Mouse (Mus musculus) heart, adult 18-20 months (tissue): ENCODE measurements around the gene Rac3. TPM values are rescaled to one million over a fixed set of nuclear protein-coding genes. Genes with fewer than 3 reads are reported as not detected.
A peak's percentile ranks its signal among the peaks of the same experiment; 100 is the strongest.
"Not testable (repeated sequence)": the region's sequence is repeated elsewhere in the genome, so short reads cannot be mapped to it uniquely, and the experiment has no call there.

ENCODE experiments used
- DNase-seq, 2 experiments: peaks; one replicate each; pipeline ENCODE4 v3.0.0; 2021 to 2022; ENCODE audit warnings: mixed read lengths in 1 of 2
- long read RNA-seq, 2 experiments: library from polyadenylated mRNA; stranded (forward); transcript quantifications; one replicate each; pipeline ENCODE4 v2.0.0; 2021
- total RNA-seq, 2 experiments: library from RNA; stranded (reverse); gene quantifications; 2 replicates each; pipeline ENCODE4 v1.2.3; 2021

Rac3 gene
- total RNA-seq, result 1 to 10 TPM; 1.1 to 1.3 TPM
- long read RNA-seq, experiment 1, result 0 reads
- long read RNA-seq, experiment 2, result 0 reads

DNA sequence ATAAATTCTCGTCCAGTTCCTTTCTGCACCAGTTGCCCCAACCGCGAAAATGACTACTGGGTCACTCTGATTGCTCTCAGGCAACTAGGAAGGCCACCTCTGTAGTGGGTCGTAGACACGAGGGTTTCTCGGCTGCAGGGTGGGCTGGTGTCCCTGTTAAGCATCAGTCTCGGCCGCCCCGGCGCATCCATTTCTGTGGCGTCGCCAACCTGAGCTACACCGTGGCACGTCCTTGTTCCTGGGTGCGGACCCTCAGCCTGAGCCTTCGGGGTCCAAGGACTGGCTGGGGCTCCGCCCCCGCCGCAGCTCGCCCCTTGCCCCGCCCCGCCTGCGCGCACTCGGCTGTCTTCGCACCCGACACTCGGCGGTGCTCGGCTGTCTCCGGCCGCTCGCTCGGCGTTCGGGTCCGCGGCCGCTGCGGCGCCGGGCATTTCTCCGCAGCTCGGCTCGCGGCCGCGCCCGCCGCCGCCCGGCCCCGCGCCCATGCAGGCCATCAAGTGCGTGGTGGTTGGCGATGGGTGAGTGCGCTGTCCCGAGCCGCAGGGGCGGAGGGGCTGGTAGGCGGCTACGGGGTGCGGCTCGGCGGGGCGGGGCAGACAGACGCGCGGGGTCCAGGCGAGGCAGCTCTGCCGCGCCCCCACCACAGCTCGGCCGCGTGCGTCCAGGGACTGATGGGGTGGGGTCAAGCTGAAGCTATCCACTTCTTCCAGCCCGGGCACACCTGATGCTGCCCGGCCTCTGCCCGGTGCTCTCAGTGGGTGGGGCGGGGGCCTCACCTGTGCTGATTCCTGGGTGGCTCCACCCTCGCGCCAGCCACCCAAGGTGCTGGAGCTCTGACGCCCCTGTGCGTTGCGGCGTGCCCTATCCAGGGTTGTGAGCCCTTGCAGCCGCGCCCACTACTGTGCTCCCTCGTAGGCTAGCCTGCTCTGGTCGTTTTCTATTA, at the start of gene Rac3:
Gene Rac3 (plus strand): TSS at position 347 of the 943 bp plus-strand sequence.
- peak; percentile 69 to 70 for DNase-seq

GRCm38 (mm10) chr11:120672687-120673593, 48.3 kb upstream of the Rac3 start, which contains the start of gene Aspscr1:
TSS of gene Aspscr1 (plus strand) at chr11:120672973.
- peak; percentile 96 to 97 for DNase-seq

GRCm38 (mm10) chr11:120673594-120674122, 47.6 kb upstream of the Rac3 start:
- DNase-seq, result no peak

- not testable (repeated sequence) for DNase-seq
Observed at GRCm38 (mm10) chr11:120675875-120676274, 45.4 kb upstream of the Rac3 start.

- DNase-seq, result no peak
Observed at GRCm38 (mm10) chr11:120676951-120677350, 44.3 kb upstream of the Rac3 start.

DNA sequence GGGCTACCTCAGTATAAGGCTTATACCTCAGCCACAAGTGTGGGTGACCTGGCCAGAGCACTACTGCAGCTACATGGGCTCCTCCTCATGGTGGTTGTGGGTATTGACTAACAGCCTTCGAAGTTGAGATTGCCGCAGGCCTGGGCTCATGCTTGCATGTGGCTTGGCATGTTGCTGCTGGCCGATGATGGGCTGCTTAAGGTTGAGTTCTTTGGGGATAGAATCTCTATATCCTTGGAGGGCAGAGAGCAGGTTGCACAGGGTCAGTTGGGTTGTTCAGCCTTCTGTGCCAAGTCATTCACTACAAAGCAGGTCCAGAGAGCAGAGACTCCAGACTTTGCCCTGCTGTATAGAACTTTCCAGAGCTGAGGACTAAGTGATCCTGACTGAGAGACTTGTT, 41.4 kb upstream of the Rac3 start:
- DNase-seq, result no peak

DNA sequence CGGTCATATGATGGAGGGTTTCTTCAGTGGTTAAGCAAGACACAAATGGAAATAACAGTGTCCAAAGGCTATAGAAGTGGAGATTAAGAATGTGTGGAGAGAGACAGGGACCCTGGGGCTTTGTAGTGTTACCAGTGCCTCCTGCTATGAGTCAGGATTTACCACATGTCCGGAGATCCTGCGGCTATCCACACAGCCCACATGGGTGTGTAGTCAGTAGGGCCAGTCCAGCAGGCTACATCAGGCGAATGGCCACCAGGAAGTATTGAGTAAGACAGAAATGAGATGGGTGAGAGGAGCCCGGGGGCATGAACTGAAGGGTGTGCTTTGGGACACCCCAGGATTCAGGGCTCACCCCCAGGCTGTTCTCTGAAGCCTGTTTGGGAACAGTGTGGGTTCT, 38.6 kb upstream of the Rac3 start:
- no peak for DNase-seq

DNA sequence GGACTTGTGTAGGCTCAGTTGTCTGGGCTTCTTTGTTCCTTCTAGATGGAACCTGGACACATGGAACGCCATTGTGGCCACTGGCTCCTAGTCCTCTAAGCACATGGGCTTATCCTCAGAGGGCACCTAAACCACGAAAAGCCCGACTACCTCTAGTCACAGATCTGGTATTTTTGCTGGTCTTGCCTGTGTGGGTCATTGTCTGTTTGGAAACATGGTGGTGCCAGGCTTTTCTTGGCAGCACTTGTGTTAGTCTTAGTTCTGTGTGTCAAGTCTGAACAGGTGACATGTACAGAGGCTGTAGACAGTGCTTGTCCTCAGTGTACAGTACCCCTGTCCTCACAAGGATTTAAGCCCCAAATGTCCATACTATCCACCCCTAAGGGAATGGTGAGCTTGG, 37.7 kb upstream of the Rac3 start:
- DNase-seq, result no peak

DNA sequence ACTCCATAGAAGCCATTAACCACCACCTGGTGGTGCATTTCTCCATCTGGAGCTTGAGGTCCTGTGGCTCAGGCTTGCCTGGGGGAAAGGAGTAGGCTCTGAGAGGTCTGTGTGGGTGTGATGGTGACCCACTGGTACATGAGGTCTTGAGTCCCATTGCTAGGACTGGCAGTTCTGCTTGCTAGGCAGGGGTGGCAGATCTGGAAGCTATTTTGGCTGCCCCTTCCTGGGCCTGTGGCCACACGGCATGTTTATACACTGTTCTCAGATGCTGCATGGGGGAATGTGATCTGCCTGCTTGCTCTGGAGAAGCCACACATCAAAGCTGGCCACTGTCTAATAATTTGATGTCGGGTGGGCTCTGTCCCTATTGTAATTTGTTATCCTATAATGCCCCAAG, 37.2 kb upstream of the Rac3 start:
- no peak for DNase-seq

DNA sequence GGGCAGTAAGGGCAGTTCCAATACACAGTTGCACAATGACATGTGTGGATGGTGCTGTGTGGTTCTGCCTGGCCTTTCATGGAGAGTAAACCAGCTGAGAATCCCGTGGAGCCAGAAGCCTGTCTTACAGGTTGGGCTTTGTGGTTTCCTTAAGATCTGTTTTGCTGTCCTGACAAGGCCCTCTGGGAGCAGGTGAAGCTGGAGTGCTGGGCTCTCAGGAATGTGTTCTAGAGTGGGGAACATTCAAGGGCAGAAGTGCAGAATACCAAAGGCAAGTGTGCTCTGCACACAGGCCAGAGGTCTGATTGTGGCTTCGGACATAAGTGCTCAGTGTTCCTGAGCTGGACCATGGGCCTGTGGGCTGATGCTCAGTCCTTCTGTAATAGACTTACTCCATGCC, 36.6 kb upstream of the Rac3 start:
- DNase-seq, result no peak

DNA sequence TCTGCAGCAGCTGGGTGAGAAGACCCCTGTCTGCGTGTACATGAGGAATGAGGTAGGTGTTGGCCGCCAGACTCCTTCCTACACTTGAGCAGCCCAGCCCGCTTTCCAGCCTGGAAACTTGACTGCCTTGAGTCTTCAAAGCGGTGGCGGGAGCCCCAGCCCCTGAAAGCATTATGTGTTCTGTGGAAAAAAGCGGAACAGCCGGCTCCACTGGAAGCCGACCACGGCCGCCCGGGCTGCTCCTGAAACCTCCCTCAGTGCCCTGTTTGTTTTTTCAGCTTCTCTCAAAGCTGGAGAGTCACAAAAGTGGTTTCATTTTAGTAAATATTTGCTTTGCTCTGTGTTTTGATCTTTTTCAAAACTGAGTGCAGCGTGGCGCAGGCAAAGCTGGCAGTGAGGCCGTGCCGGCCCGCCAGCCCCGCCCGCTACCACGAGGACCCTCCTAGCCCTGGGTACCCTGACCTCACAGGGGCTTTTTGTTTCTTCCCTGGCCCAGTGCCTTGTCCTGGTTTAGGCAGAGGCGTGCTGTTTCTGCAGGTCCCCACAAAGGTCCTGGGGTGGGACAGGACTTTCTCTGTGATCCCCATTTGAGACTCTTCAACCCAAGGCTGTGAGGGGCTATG, 34.5 kb upstream of the Rac3 start:
- DNase-seq, result no peak

DNA sequence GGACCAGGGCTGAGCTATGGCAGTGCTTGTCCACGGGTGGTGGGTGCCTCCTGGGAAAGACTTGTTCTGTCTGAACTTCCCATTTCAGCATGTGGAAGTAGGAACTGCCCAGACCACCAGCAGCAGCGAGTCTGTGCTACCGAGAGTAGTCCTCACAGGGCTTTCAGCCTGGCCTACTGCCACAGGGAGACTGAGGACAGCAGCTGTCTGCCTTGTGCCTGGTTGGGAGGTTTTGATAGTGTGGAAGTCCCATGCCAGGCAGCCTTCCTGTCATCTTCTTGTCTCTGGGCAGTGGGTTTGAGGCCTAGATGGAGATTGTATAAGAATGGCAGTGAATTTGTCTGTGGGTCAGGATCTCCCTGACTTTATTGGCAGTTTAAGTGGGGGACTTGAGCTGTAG, 31.9 kb upstream of the Rac3 start:
- DNase-seq, result no peak

GRCm38 (mm10) chr11:120692471-120693011, 28.7 kb upstream of the Rac3 start:
- DNase-seq, result peak; percentile 28 to 40

- no peak for DNase-seq
Observed at GRCm38 (mm10) chr11:120693461-120693860, 27.8 kb upstream of the Rac3 start.

DNA sequence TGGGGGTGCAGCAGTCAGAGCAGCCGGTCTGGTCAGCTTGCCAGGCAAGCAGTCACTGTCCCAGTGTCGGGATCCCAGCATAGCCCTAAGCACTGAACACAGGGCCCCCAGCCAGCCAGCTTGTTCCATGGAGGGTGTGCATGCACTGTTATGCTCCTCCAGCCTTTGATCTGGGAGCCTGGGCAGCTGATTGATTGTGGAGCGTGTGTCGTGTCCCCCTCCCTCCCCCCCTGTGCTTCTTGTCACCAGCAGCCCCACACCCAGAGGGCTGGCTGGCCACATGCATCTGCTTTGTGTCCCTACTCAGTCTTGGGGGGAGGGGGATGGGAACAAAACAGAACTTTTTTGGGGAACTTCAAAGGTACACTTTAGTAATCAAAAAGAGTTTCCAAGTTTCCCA, 26.1 kb upstream of the Rac3 start:
- DNase-seq, result no peak

GRCm38 (mm10) chr11:120695641-120696040, 25.6 kb upstream of the Rac3 start:
- no peak for DNase-seq

DNA sequence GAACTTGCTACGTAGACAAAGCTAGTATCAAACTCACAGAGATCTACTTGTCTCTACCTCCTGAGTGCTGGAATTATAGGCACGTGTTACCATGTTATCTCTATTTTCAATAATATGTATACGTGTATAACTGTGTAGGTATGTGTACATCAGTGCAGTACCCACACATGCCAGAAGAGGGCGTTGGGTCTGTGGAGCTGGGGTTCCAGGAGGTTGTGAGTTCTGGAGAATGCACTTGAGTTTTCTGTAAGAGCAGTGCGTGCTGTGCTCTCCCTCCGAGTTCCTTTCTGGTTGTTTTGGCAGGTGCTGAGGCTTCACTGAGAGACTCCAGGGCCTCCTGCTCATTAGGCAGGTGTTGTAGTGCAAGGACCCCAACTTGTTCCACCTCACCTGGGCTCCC, 24.7 kb upstream of the Rac3 start:
- no peak for DNase-seq

- peak; percentile 71 to 85 for DNase-seq
Observed at GRCm38 (mm10) chr11:120697741-120698140, 23.5 kb upstream of the Rac3 start.

DNA sequence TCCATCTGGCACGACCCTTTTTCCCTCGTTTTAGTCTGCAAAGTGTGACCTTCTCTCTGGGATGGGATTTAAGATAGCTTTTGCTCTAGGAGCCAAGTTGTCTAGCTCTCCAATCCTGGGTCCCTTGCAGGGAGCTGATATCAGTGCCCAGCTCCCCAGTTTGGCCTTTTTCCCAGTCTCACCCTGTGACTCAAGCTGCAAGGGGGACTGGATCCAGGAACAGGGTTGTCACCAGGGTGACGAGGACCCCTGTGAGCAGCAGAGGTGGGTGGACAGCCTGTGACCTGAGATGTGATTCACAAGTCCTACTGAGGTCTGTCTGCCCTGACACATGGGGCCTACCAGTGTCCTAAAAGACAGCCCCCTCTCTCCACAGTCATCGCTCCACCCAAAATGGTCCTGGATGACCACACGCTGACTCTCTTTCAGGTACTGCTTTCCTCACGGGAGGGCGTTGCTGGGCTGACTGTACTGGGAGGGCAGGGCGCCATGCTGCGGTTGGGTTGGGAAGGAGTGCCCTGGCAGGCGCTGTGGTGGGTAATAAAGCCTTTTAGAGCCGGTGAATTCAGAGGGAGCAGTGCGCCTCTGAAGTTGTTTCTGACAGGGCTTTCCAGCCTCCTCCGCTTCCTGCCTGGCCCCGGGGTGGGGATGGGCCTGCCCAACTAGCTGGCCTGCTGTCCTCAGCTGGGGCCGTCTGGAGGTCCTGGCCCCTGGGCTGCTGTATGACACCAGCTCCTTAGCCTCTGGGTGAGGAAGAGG, 17.4 kb upstream of the Rac3 start:
- no peak for DNase-seq

DNA sequence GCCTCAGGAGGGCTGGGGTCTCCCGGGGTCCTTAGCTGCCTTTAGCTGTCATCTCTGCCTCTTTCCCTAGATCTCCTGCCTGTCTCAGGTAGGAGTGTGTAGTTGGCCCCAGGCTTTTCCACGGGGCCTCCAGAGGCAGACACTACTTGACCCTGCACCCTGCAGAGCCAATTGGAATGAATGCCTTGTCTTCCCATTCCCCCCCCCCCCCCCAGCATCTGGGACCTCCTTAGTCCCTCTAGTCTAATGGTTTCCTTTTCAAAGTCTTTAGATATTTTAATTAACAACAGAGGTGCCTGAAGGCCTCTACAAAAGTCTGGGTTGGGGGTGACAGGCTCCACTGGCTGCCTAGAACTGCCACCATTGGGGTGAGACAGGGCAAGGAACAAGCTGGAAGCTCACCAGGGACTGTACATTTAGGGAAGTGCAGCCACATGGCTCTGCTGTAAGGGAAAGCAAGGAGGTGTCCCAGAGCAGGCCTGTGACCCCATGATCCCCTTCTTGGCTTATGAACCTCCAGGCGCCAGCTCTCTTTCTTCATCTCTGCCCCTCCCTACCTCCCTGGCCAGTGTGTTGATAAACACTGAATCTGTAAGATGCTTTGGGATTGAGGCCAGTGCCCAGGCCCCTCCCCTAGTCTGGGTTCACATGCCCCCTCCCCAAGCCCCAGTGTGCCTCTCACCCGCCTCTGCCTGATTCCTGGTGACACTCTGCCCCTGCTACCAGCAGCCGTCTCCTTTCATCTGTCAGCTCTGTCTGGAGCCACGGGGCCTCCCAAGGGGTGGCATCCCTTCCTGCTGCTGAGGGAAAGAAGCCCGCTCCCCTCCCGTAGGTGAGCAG, 16.6 kb upstream of the Rac3 start:
- no peak for DNase-seq
